Mouse (Mus musculus): ENCODE results near the gene Wdfy2.
"Not testable (repeated sequence)": the region's sequence is repeated elsewhere in the genome, so short reads cannot be mapped to it uniquely, and the experiment has no call there.

Wdfy2 gene

GRCm38 (mm10) chr14:62880084-62880851, 42.8 kb downstream of the Wdfy2 start:
- DNase-seq = peak; percentile 38 to 39

- DNase-seq = no peak
Measured at GRCm38 (mm10) chr14:62882061-62882614, 44.7 kb downstream of the Wdfy2 start.

- no peak for DNase-seq
Measured at GRCm38 (mm10) chr14:62883551-62883950, 46.1 kb downstream of the Wdfy2 start.

- DNase-seq = no peak
Measured at GRCm38 (mm10) chr14:62884171-62884570, 46.7 kb downstream of the Wdfy2 start.

GRCm38 (mm10) chr14:62884639-62885038, 47.2 kb downstream of the Wdfy2 start:
- no peak for DNase-seq

GRCm38 (mm10) chr14:62885146-62885545, 47.7 kb downstream of the Wdfy2 start:
- DNase-seq = peak in 1 of 2 experiments; percentile 26

GRCm38 (mm10) chr14:62891401-62891800, 53.9 kb downstream of the Wdfy2 start:
- no peak for DNase-seq

GRCm38 (mm10) chr14:62892771-62893641, 55.5 kb downstream of the Wdfy2 start:
- no peak for DNase-seq

- not testable (repeated sequence) for DNase-seq
Measured at GRCm38 (mm10) chr14:62893642-62894180, 56.2 kb downstream of the Wdfy2 start.

- no peak for DNase-seq
Measured at GRCm38 (mm10) chr14:62894924-62895840, 57.7 kb downstream of the Wdfy2 start.

- DNase-seq = no peak
Measured at GRCm38 (mm10) chr14:62898061-62898460, 60.6 kb downstream of the Wdfy2 start.

GRCm38 (mm10) chr14:62907888-62908287, 70.4 kb downstream of the Wdfy2 start:
- no peak for DNase-seq

GRCm38 (mm10) chr14:62908550-62908949, 71.1 kb downstream of the Wdfy2 start:
- DNase-seq = no peak

- DNase-seq = no peak
Measured at GRCm38 (mm10) chr14:62910859-62911258, 73.4 kb downstream of the Wdfy2 start.

GRCm38 (mm10) chr14:62915146-62915685, 77.7 kb downstream of the Wdfy2 start:
- no peak for DNase-seq

GRCm38 (mm10) chr14:62916488-62917034, 79.1 kb downstream of the Wdfy2 start:
- DNase-seq = no peak

- DNase-seq = no peak
Measured at GRCm38 (mm10) chr14:62921401-62921800, 83.9 kb downstream of the Wdfy2 start.

GRCm38 (mm10) chr14:62922637-62923036, 85.2 kb downstream of the Wdfy2 start:
- no peak for DNase-seq

- no peak for DNase-seq
Measured at GRCm38 (mm10) chr14:62924800-62925199, 87.3 kb downstream of the Wdfy2 start.

- DNase-seq = no peak
Measured at GRCm38 (mm10) chr14:62928101-62928541, 90.6 kb downstream of the Wdfy2 start.

- no peak for DNase-seq
Measured at GRCm38 (mm10) chr14:62935361-62935760, 97.9 kb downstream of the Wdfy2 start.
